Mouse (Mus musculus): ENCODE data around the gene Tln1. TPM values are rescaled to one million over a fixed set of nuclear protein-coding genes. Genes with fewer than 3 reads are reported as not detected.

The Tln1 gene
- polyA plus RNA-seq, 1 experiment from 2014 or later = 55.9 TPM

DNA sequence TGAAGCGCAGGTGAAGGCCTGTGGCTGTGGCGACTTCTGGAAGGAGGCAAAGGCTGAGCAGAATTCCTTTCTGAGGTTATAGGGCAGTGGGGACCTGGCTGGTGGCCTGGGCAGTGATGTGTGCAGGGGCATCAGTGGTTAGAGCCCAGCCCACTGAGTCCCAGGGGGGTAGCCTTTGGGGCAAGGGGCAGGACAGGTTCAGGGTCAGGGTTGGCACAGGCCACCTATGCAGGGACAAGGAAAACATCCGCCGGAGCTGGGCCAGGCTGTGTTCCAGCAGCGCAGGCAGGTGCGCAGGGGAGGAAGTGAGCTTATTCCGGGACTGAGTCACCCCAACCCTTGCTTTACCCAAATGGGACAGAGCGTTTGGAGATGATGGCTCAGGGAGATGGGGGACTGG lies 23.9 kb upstream of the Tln1 start:
- H3K9ac ChIP-seq = no peak overlapping the region
- no peak for ATAC-seq (ENCODE audit: low FRiP score)
- 0 out of 2 replicates have a peak, but pooled peaks cover 5% of the 10 kb centered on the region for H3K4me1 ChIP-seq
- no peak overlapping the region for H3K4me2 ChIP-seq
- peaks cover 36% of the 10 kb centered on the region for H3K36me3 ChIP-seq (replicated peaks)
- no peak overlapping the region for H3K27ac ChIP-seq
- H3K4me3 ChIP-seq (replicated peaks) = no peak overlapping the region
- WGBS = 80% methylated on average over 8 of the region's 8 CpGs
- H3K27me3 ChIP-seq = no peaks in the 10 kb centered on the region
- H3K9me3 ChIP-seq = no peaks in the 10 kb centered on the region

DNA sequence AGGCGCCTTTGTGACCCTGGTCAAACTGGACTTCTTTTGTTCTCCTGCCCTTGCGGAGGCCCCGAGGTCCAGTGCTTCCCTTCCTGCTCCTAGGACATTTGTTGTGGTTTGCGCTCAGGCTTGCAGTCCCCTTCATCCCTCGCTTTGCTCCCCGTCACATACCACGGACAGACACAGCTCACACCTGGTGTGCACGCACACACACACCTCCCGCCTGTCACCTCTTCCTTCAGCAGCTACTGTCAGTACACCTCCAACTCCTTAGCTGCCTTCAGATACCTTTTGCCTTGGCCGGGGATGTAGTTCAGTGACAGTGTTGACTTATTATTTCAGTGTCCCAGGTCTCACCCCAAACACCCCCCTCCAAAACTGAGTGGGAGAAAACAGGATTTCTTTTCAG lies 23.2 kb upstream of the Tln1 start:
- Histone ChIP-seq H3K9me3 (no peaks in the 10 kb centered on the region), H3K36me3 (replicated peaks) (peaks cover 43% of the 10 kb centered on the region), H3K4me2 (no peak overlapping the region), H3K27me3 (no peaks in the 10 kb centered on the region), H3K4me1 (0 out of 2 replicates have a peak, but pooled peaks cover 5% of the 10 kb centered on the region), H3K9ac (no peak overlapping the region), H3K4me3 (replicated peaks) (no peak overlapping the region), H3K27ac (no peak overlapping the region)
- 53% methylated on average over 10 of the region's 10 CpGs for WGBS
- ATAC-seq (ENCODE audit: low FRiP score) = no peak

DNA sequence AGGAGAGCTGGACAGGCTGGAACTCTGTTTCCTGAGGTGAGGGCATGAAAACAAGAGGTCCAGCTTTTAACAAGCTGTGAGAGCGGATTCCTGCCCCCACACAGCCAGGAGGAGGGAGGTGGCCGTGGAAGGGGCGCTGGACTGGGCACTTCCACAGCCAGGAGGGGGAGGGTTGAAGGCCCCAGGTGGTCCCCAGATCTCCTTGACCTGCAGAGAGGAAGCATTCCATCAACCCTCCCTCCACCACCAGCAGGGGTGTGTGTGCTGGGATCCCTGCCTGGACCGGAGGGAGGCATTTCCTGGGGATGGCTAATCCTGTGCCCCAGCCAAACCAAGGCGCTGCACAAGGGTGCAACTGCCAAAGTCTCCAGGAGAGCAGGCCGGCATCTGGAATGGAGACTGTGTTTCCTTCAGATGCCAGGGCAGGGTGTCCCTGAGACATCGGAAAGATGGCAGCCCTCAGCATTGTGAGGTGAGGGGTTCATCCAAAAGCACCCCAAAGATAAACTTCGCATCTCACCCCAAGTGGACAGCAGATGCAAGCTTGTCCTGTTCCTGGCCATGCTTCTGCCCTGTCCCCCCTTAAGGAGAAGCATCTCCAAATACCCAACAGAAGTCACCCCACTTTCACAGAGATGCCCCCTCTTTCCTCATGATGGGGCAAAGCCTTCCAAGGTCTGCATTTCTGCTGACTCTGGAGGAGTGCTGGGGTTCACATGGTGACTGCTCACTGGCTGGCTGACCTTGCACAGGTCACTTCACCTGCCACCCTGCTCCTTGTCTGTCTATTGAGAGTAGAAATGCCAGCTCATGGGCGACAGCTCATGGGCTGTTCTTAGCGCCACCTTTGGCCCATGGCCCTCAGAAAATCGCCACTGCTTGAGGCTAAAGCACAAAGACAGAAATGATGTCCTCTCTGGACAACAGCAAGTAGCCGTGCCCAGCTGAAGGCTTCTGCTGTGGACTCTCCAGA lies 22.2 kb upstream of the Tln1 start, which contains the start of gene Msmp:
Gene Msmp (minus strand): TSS at position 51 of the 973 bp plus-strand sequence.
- no peak within 1 kb of the TSS for H3K4me3 ChIP-seq (replicated peaks)
- no peak within 1 kb of the TSS for H3K9ac ChIP-seq
- no peaks in the 10 kb centered on the region for H3K27me3 ChIP-seq
- H3K4me2 ChIP-seq = no peak within 1 kb of the TSS
- no peak for ATAC-seq (ENCODE audit: low FRiP score)
- peaks cover 7% of the 10 kb centered on the region for H3K4me1 ChIP-seq
- no peak within 1 kb of the TSS for H3K27ac ChIP-seq
- no peaks in the 10 kb centered on the region for H3K9me3 ChIP-seq
- WGBS = 72% methylated on average over 12 of the region's 12 CpGs
- H3K36me3 ChIP-seq (replicated peaks) = peaks cover 47% of the 10 kb centered on the region

DNA sequence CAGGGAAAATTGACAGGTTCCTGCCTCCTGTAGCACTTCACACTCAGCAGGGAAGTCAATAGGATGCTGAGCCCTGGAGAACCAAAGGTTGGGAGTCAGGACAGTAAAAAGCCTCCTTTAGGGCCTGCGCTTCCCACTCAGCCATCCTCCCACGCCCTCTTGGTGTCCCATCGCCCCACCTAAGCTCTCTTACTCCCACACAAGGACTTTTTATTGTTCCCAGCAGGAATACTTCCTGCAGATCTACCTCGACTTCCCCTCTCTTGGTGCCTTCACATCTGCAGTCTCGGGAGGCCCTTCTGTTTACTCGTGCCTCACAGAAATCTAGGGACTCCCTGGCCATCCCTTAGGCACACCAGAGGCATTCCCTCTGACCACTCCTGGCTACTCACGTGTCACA lies 20.9 kb upstream of the Tln1 start:
- no peaks in the 10 kb centered on the region for H3K9me3 ChIP-seq
- 84% methylated on average over 7 of the region's 7 CpGs for WGBS
- no peaks in the 10 kb centered on the region for H3K27me3 ChIP-seq
- no peak for ATAC-seq (ENCODE audit: low FRiP score)
- H3K9ac ChIP-seq = no peak overlapping the region
- no peak overlapping the region for H3K4me2 ChIP-seq
- peaks cover 14% of the 10 kb centered on the region for H3K4me1 ChIP-seq
- no peak overlapping the region for H3K4me3 ChIP-seq (replicated peaks)
- peaks cover 47% of the 10 kb centered on the region for H3K36me3 ChIP-seq (replicated peaks)
- H3K27ac ChIP-seq = no peak overlapping the region

- Histone ChIP-seq H3K36me3 (replicated peaks) (peaks cover 47% of the 10 kb centered on the region), H3K9ac (no peak overlapping the region), H3K9me3 (no peaks in the 10 kb centered on the region), H3K27ac (no peak overlapping the region), H3K4me2 (no peak overlapping the region), H3K27me3 (no peaks in the 10 kb centered on the region), H3K4me3 (replicated peaks) (no peak overlapping the region), H3K4me1 (peaks cover 21% of the 10 kb centered on the region)
- 91% methylated on average over 5 of the region's 5 CpGs for WGBS
- no peak for ATAC-seq (ENCODE audit: low FRiP score)
Measured at GRCm38 (mm10) chr4:43582241-43582640, 19.8 kb upstream of the Tln1 start.

DNA sequence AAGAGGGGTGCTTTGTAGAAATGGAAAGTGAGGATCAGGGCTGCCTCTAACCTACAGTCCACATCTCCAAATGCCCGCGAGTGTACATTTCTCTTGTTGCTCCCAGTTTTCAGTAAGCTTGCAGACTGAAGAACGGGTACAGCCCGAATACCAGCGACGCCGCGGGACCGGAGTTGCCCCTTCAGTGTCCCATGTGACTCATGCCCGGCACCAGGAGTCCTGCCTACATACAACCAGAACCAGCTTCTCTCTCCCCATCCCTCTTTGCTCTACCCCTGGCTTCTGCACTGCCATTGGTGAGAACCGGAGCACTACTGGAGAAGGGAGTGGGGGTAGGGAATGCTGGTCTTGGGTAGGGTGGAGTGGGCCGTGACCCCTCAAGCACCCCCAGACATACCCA lies 18.9 kb upstream of the Tln1 start:
- Histone ChIP-seq H3K36me3 (replicated peaks) (peaks cover 47% of the 10 kb centered on the region), H3K9me3 (no peaks in the 10 kb centered on the region), H3K4me2 (no peak overlapping the region), H3K9ac (no peak overlapping the region), H3K4me3 (replicated peaks) (no peak overlapping the region), H3K27me3 (no peaks in the 10 kb centered on the region), H3K4me1 (peaks cover 29% of the 10 kb centered on the region), H3K27ac (no peak overlapping the region)
- no peak for ATAC-seq (ENCODE audit: low FRiP score)
- 94% methylated on average over 12 of the region's 12 CpGs for WGBS

- Histone ChIP-seq H3K9ac (no peak overlapping the region), H3K36me3 (replicated peaks) (peaks cover 47% of the 10 kb centered on the region), H3K27me3 (no peaks in the 10 kb centered on the region), H3K4me3 (replicated peaks) (no peak overlapping the region), H3K4me1 (peaks cover 35% of the 10 kb centered on the region), H3K9me3 (no peaks in the 10 kb centered on the region), H3K27ac (no peak overlapping the region), H3K4me2 (no peak overlapping the region)
- 94% methylated on average over 5 of the region's 5 CpGs for WGBS
- ATAC-seq (ENCODE audit: low FRiP score) = no peak
Measured at GRCm38 (mm10) chr4:43580721-43581120, 18.2 kb upstream of the Tln1 start.

GRCm38 (mm10) chr4:43579731-43580130 lies 17.2 kb upstream of the Tln1 start:
- Histone ChIP-seq H3K27me3 (no peaks in the 10 kb centered on the region), H3K36me3 (replicated peaks) (peaks cover 41% of the 10 kb centered on the region), H3K4me3 (replicated peaks) (peak overlapping the region; percentile 92), H3K4me2 (peak overlapping the region; percentile 96), H3K9ac (peak overlapping the region; percentile 93), H3K9me3 (no peaks in the 10 kb centered on the region), H3K4me1 (peaks cover 43% of the 10 kb centered on the region), H3K27ac (no peak overlapping the region)
- 86% methylated on average over 6 of the region's 6 CpGs for WGBS
- no peak for ATAC-seq (ENCODE audit: low FRiP score)

DNA sequence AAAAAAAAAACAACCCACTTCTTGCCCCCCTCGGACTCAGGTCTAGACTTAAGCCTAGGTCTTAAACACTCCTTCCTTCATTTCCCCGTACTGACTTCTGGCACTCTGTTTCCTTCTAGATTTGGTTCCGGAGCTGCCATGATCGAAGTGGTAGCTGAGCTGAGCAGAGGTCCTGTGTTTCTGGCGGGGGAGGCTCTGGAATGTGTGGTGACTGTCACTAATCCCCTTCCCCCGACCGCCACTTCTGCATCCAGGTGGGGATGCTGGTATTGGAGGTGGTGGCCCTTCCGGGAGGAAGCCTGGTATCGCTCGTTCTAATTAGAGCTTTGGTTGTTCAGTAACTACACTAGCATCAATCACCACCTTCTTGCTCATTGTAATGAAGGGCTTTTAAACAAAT lies 16.8 kb upstream of the Tln1 start:
- 6% methylated on average over 10 of the region's 10 CpGs for WGBS
- no peak overlapping the region for H3K27ac ChIP-seq

GRCm38 (mm10) chr4:43578376-43579204 lies 16.1 kb upstream of the Tln1 start, which contains the start of the genes Rgp1 and Gba2:
TSS of gene Rgp1 (plus strand) at chr4:43578715.
TSS of gene Gba2 (minus strand) at chr4:43578873.
- Histone ChIP-seq H3K9me3 (no peaks in the 10 kb centered on the region), H3K36me3 (replicated peaks) (peaks cover 42% of the 10 kb centered on the region), H3K9ac (peak within 1 kb of the TSS; percentile 93), H3K4me1 (peaks cover 43% of the 10 kb centered on the region), H3K4me2 (peak within 1 kb of the TSS; percentile 96), H3K27ac (peak within 1 kb of the TSS; percentile 83), H3K27me3 (no peaks in the 10 kb centered on the region), H3K4me3 (replicated peaks) (peak within 1 kb of the TSS; percentile 92)
- peak; percentile 91 for ATAC-seq (ENCODE audit: low FRiP score)
- WGBS = under 1% methylated on average over 74 of the region's 76 CpGs

More for the DNA sequence above, 16.8 kb upstream of the Tln1 start:
- Histone ChIP-seq H3K4me1 (peaks cover 43% of the 10 kb centered on the region), H3K9me3 (no peaks in the 10 kb centered on the region), H3K27me3 (no peaks in the 10 kb centered on the region), H3K4me3 (replicated peaks) (peak overlapping the region; percentile 92), H3K4me2 (peak overlapping the region; percentile 96), H3K9ac (peak overlapping the region; percentile 93), H3K36me3 (replicated peaks) (peaks cover 41% of the 10 kb centered on the region)
- ATAC-seq (ENCODE audit: low FRiP score) = no peak

DNA sequence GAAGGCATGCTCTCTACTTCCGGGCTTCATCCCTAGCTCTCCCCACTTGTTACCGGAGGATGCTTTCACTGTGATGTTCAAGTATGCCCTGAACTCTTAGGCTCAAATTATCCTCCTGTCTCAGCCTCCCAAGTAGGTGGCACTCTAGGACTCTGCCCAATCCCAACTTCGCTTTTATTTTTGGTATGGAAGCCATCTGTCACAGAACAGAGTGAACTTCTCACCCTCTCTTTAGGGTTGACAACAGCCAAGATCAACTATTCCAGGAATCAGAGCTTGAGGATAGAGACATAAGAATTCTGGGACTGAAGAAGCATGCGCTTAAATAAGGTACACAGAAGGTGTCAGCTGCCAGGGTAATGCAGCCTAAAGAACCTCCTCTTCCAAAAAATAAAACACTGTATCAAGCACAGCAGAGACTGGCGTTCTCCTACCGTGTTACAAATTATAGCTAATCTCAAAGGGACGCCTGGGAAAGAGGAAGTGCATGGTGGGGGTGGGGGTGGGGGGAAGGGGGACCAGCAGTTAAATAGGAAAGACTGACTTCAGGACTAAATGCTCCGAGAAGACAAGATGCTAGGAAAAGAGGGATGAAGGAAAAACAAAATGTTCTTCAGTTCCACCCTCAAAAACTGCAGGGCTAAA lies 14.9 kb upstream of the Tln1 start:
- no peak overlapping the region for H3K27ac ChIP-seq
- no peaks in the 10 kb centered on the region for H3K27me3 ChIP-seq
- peaks cover 42% of the 10 kb centered on the region for H3K36me3 ChIP-seq (replicated peaks)
- peaks cover 43% of the 10 kb centered on the region for H3K4me1 ChIP-seq
- peak overlapping the region; percentile 92 for H3K4me3 ChIP-seq (replicated peaks)
- no peaks in the 10 kb centered on the region for H3K9me3 ChIP-seq
- H3K4me2 ChIP-seq = peak overlapping the region; percentile 96
- WGBS = 65% methylated on average over 8 of the region's 8 CpGs
- H3K9ac ChIP-seq = peak overlapping the region; percentile 93
- ATAC-seq (ENCODE audit: low FRiP score) = no peak

DNA sequence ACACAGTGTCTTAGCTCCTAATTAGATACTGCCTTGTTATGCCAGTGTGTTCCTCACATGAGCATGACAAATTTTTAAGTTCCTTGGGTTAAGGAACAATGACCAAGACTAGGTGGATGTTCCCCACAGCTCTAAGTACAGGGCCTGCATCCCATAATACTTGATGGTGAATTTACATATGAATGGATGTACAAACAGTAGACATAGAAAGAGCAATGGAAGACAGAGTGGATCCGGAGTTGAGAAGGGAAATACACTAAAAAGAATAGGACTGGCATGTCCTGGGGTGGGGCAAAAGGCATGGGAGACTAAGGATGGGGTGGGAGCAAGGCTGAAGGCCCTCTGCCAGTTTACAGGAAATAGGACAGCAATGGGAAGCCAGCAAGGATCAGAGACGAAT lies 12.9 kb upstream of the Tln1 start:
- WGBS = 58% methylated on average over 2 of the region's 2 CpGs
- ATAC-seq (ENCODE audit: low FRiP score) = no peak
- H3K27ac ChIP-seq = no peak overlapping the region
- peaks cover 42% of the 10 kb centered on the region for H3K36me3 ChIP-seq (replicated peaks)
- H3K9me3 ChIP-seq = no peaks in the 10 kb centered on the region
- H3K27me3 ChIP-seq = no peaks in the 10 kb centered on the region
- H3K4me3 ChIP-seq (replicated peaks) = no peak overlapping the region
- H3K9ac ChIP-seq = 0 out of 2 replicates have a peak overlapping the region, but pooled peaks have one; percentile 5
- H3K4me2 ChIP-seq = peak overlapping the region; percentile 36
- peaks cover 43% of the 10 kb centered on the region for H3K4me1 ChIP-seq

All from forebrain, embryonic 12.5 days (tissue).